Mouse (Mus musculus) heart, adult 2 months (tissue): Measurements from ENCODE around the gene Pou4f1. TPM values are rescaled to one million over a fixed set of nuclear protein-coding genes. Genes with fewer than 3 reads are reported as not detected.
A peak's percentile ranks its signal among the peaks of the same experiment; 100 is the strongest.
"Not testable (repeated sequence)": the region's sequence is repeated elsewhere in the genome, so short reads cannot be mapped to it uniquely, and the experiment has no call there.

Experiments
- DNase-seq, 2 experiments: peaks; one replicate each; pipeline ENCODE4 v3.0.0; 2021
- H3K27ac ChIP-seq: fragments of 200-600 bp; 2 replicates; pipeline ENCODE4 v1.8.1; 2022
- H3K27me3 ChIP-seq: fragments of 200-500 bp; 2 replicates; pipeline ENCODE4 v1.6.1; 2012; ENCODE audit warnings: mild to moderate bottlenecking, low read length, inconsistent platforms, mixed read lengths; ENCODE audit not compliant: control insufficient read depth, insufficient read depth
- H3K36me3 ChIP-seq: fragments of 200-500 bp; 2 replicates; pipeline ENCODE4 v1.6.1; 2012; ENCODE audit warnings: low read length, inconsistent platforms; ENCODE audit not compliant: control insufficient read depth, insufficient read depth
- H3K4me1 ChIP-seq: fragments of 200-500 bp; 2 replicates; pipeline ENCODE4 v1.6.1; 2011; ENCODE audit warnings: low read length; ENCODE audit not compliant: control insufficient read depth, insufficient read depth
- H3K4me3 ChIP-seq: fragments of 200-600 bp; 2 replicates; pipeline ENCODE4 v1.8.1; 2022
- H3K79me2 ChIP-seq: fragments of 200-500 bp; replicated peaks from 2 replicates; pipeline ENCODE4 v1.6.1; 2012; ENCODE audit warnings: mild to moderate bottlenecking, inconsistent platforms, low read length, moderate library complexity, mixed read lengths; ENCODE audit not compliant: control insufficient read depth, insufficient read depth
- H3K9ac ChIP-seq: fragments of 200-500 bp; 2 replicates; pipeline ENCODE4 v1.6.1; 2012; ENCODE audit warnings: low read depth, mild to moderate bottlenecking, control low read depth, inconsistent platforms, low read length, mixed read lengths
- CTCF ChIP-seq: fragments of 200-600 bp; IDR thresholded peaks from 2 replicates; pipeline ENCODE4 v1.8.1; 2022; ENCODE audit warnings: antibody characterized with exemption, mild to moderate bottlenecking, moderate library complexity
- EP300 ChIP-seq: fragments of 200-500 bp; IDR thresholded peaks from 2 replicates; pipeline ENCODE4 v1.6.1; 2011; ENCODE audit warnings: low read depth, low read length, control low read depth; ENCODE audit not compliant: insufficient read depth
- POLR2A ChIP-seq: fragments of 200-500 bp; IDR thresholded peaks from 2 replicates; pipeline ENCODE4 v1.6.1; 2011; ENCODE audit warnings: mild to moderate bottlenecking, low read depth, low read length, control low read depth; ENCODE audit not compliant: insufficient read depth
- WGBS: fragments of 180-500 bp; shearing (Covaris S2); methylation state at CpG from one replicate; pipeline ENCODE4 v1.1.7; 2018; 5-methylcytosine and 5-hydroxymethylcytosine counted together
- intact Hi-C: fragments of 180-260 bp; cut with DNase I; formaldehyde crosslinking; loops from one replicate; pipeline ENCODE4 v1.15.1; 2025
- long read RNA-seq: library from polyadenylated mRNA; stranded (forward); transcript quantifications from one replicate; pipeline ENCODE4 v2.0.0, GENCODE M21; 2021
- polyA plus RNA-seq: library from polyadenylated mRNA; depleted of rRNA; stranded (reverse); fragments of >200 nt; gene quantifications from 2 replicates; pipeline ENCODE4 v1.2.3, GENCODE M21; 2012; rRNA removed
- total RNA-seq, 2 experiments: library from RNA; stranded (reverse); gene quantifications; 2 replicates each; pipeline ENCODE4 v1.2.3; 2021

The Pou4f1 gene
- total RNA-seq, result under 1 TPM; 0.16 to 0.18 TPM
- polyA plus RNA-seq, result 0.02 TPM in 1 of 2 replicates, not detected in the other
- long read RNA-seq, result 0 reads

GRCm38 (mm10) chr14:104467966-104468622 is at the start of gene Pou4f1:
TSS of gene Pou4f1 (minus strand) at chr14:104467999.
- intact Hi-C loops, result no loop called here
- H3K4me1 ChIP-seq, result peaks cover 3% of the 10 kb centered on the region; the same call in 1 of the 2 replicates
- no peaks in the 10 kb centered on the region for H3K36me3 ChIP-seq
- H3K9ac ChIP-seq, result peak within 1 kb of the TSS; percentile 2; the same call in 1 of the 2 replicates
- H3K27ac ChIP-seq, result no peak within 1 kb of the TSS
- peaks cover 37% of the 10 kb centered on the region for H3K27me3 ChIP-seq
- peak; percentile 51 to 59 for DNase-seq
- peak within 1 kb of the TSS; percentile 35 for H3K4me3 ChIP-seq
- H3K79me2 ChIP-seq, result no peaks in the 10 kb centered on the region
- TF ChIP-seq CTCF (no peak), POLR2A (no peak), EP300 (no peak)
- WGBS, result 1% methylated on average over 62 of the region's 62 CpGs

- Histone ChIP-seq H3K4me1 (no peaks in the 10 kb centered on the region), H3K27ac (no peak overlapping the region), H3K27me3 (no peaks in the 10 kb centered on the region), H3K4me3 (no peak overlapping the region), H3K9ac (no peak overlapping the region), H3K79me2 (peaks cover 4% of the 10 kb centered on the region; the same call in 1 of the 2 replicates), H3K36me3 (no peaks in the 10 kb centered on the region)
- WGBS, result 54% methylated on average over 1 of the region's 1 CpGs
- intact Hi-C loops, result no loop called here
- TF ChIP-seq CTCF, result no peak
- TF ChIP-seq EP300, result no peak
- no peak for TF ChIP-seq POLR2A
- no peak for DNase-seq
Measured at GRCm38 (mm10) chr14:104511664-104512063, 43.9 kb upstream of the Pou4f1 start.

GRCm38 (mm10) chr14:104502761-104503160 is 35.0 kb upstream of the Pou4f1 start:
- H3K27ac ChIP-seq, intact Hi-C loops, H3K9ac ChIP-seq, DNase-seq, H3K27me3 ChIP-seq, H3K79me2 ChIP-seq, H3K4me1 ChIP-seq, H3K4me3 ChIP-seq, H3K36me3 ChIP-seq: not testable (repeated sequence)
- 75% methylated on average over 3 of the region's 3 CpGs for WGBS

- Histone ChIP-seq H3K27me3 (no peaks in the 10 kb centered on the region), H3K4me1 (no peaks in the 10 kb centered on the region), H3K9ac (no peak overlapping the region), H3K36me3 (no peaks in the 10 kb centered on the region), H3K79me2 (no peaks in the 10 kb centered on the region), H3K4me3 (no peak overlapping the region), H3K27ac (no peak overlapping the region)
- 90% methylated on average over 8 of the region's 8 CpGs for WGBS
- intact Hi-C loops, result no loop called here
- no peak for DNase-seq
- no peak for TF ChIP-seq CTCF
- no peak for TF ChIP-seq POLR2A
- no peak for TF ChIP-seq EP300
Measured at GRCm38 (mm10) chr14:104479751-104480150, 12.0 kb upstream of the Pou4f1 start.

- Histone ChIP-seq H3K4me1 (no peaks in the 10 kb centered on the region), H3K36me3 (no peaks in the 10 kb centered on the region), H3K9ac (no peak overlapping the region), H3K27ac (no peak overlapping the region), H3K27me3 (peaks cover 4% of the 10 kb centered on the region), H3K4me3 (no peak overlapping the region), H3K79me2 (no peaks in the 10 kb centered on the region)
- TF ChIP-seq EP300 (no peak), CTCF (no peak), POLR2A (no peak)
- DNase-seq, result no peak
- 92% methylated on average over 5 of the region's 5 CpGs for WGBS
- intact Hi-C loops, result no loop called here
Measured at GRCm38 (mm10) chr14:104478593-104478992, 10.8 kb upstream of the Pou4f1 start.

GRCm38 (mm10) chr14:104477616-104478015 is 9.8 kb upstream of the Pou4f1 start:
- Histone ChIP-seq H3K36me3 (no peaks in the 10 kb centered on the region), H3K27ac (no peak overlapping the region), H3K4me3 (no peak overlapping the region), H3K4me1 (no peaks in the 10 kb centered on the region), H3K27me3 (peaks cover 9% of the 10 kb centered on the region), H3K9ac (no peak overlapping the region), H3K79me2 (no peaks in the 10 kb centered on the region)
- no peak for DNase-seq
- intact Hi-C loops, result no loop called here
- WGBS, result 97% methylated on average over 8 of the region's 8 CpGs
- TF ChIP-seq POLR2A (no peak), CTCF (no peak), EP300 (no peak)
